Comparison of ENCODE assay signal across 27 mouse cellular contexts in the genomic region with DNA sequence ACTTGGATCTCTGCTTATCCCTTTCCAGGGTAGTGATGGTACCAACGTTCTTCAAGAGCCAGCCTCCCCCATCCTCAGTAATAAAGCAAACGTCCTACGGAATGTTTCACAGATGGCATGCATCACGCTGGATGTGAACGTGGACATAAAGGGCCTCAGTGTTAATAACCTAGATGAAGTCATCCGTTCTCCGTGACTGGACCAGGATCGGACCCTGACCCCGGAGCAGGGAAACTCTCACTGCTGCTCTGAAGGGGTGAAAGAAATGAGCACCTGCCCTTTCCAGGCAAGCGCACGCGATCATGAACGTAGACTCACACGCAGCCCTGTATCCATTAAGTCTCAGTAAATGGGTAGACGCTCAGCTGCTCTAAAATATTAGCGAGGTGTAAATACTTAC. TPM values are rescaled to one million over a fixed set of nuclear protein-coding genes. Genes with fewer than 3 reads are reported as not detected.
DNase-seq lines count a peak whose midpoint lies in the region; ATAC-seq and TF ChIP-seq lines count a peak whose summit lies in the region.
"Had no signal": no experiment of that assay in that cellular context is flagged by ENCODE, and none has a peak within 500 bp of the region (broad histone marks: within the 10 kb centered on the region; RNA-seq: fewer than 3 reads in every experiment).

No protein-coding gene starts in this region.

- TF ChIP-seq CTCF in intestine, postnatal 0 days (IDR thresholded peaks at IDR 0.05; ENCODE audit: low read depth): no peak

- peak; percentile 61 for ATAC-seq in intestine, postnatal 0 days
- ATAC-seq in intestine, embryonic 16.5 days: no peak
- peak; percentile 30 for ATAC-seq in kidney, embryonic 14.5 days (ENCODE audit: low FRiP score, low TSS enrichment)
- ATAC-seq in midbrain, embryonic 13.5 days: no peak
- ATAC-seq: forebrain, embryonic 13.5 days; Patski had no signal

- H3K4me3 ChIP-seq in intestine, postnatal 0 days (ENCODE audit: low read depth, low read length): no peak overlapping the region
- no peak overlapping the region for H3K4me3 ChIP-seq in intestine, embryonic 16.5 days (ENCODE audit: low read length)
- no peak overlapping the region for H3K4me3 ChIP-seq in kidney, embryonic 14.5 days (ENCODE audit: low read length)
- H3K4me3 ChIP-seq in midbrain, embryonic 13.5 days (replicated peaks): no peak overlapping the region
- H3K4me3 ChIP-seq: embryonic facial prominence, embryonic 10.5 days; embryonic facial prominence, embryonic 15.5 days; forebrain, embryonic 13.5 days; heart, embryonic 15.5 days; hindbrain, embryonic 12.5 days; liver, embryonic 15.5 days; neural tube, embryonic 15.5 days had no signal

- WGBS in intestine, postnatal 0 days: 63% methylated on average over 16 of the region's 16 CpGs
- WGBS in intestine, embryonic 16.5 days: 63% methylated on average over 16 of the region's 16 CpGs
- 35% methylated on average over 16 of the region's 16 CpGs for WGBS in kidney, embryonic 14.5 days
- 85% methylated on average over 16 of the region's 16 CpGs for WGBS in midbrain, embryonic 13.5 days

- no peaks in the 10 kb centered on the region for H3K4me1 ChIP-seq in intestine, postnatal 0 days (replicated peaks; ENCODE audit: control insufficient read depth, insufficient read depth, low read length)
- H3K4me1 ChIP-seq in intestine, embryonic 16.5 days (ENCODE audit: control insufficient read depth, insufficient read depth, low read length): peaks cover 2% of the 10 kb centered on the region; the same call in 1 of the 2 replicates
- peaks cover 13% of the 10 kb centered on the region for H3K4me1 ChIP-seq in kidney, embryonic 14.5 days (ENCODE audit: control insufficient read depth, insufficient read depth, low read length)
- H3K4me1 ChIP-seq in midbrain, embryonic 13.5 days (replicated peaks): peaks cover 22% of the 10 kb centered on the region
- H3K4me1 ChIP-seq: liver, embryonic 15.5 days had no signal

- H3K36me3 ChIP-seq in intestine, postnatal 0 days (ENCODE audit: control insufficient read depth, insufficient read depth): no peaks in the 10 kb centered on the region
- H3K36me3 ChIP-seq in intestine, embryonic 16.5 days (ENCODE audit: control insufficient read depth, insufficient read depth, low read length): no peaks in the 10 kb centered on the region
- H3K36me3 ChIP-seq in kidney, embryonic 14.5 days (ENCODE audit: control insufficient read depth, insufficient read depth, low read length): no peaks in the 10 kb centered on the region
- H3K36me3 ChIP-seq in midbrain, embryonic 13.5 days: no peaks in the 10 kb centered on the region
- H3K36me3 ChIP-seq: embryonic facial prominence, embryonic 10.5 days; embryonic facial prominence, embryonic 15.5 days; heart, embryonic 15.5 days; hindbrain, embryonic 12.5 days; liver, embryonic 15.5 days; neural tube, embryonic 15.5 days had no signal

- H3K9ac ChIP-seq in intestine, postnatal 0 days (ENCODE audit: low read depth, low read length): no peak overlapping the region
- no peak overlapping the region for H3K9ac ChIP-seq in intestine, embryonic 16.5 days (ENCODE audit: low read depth, low read length)
- H3K9ac ChIP-seq in kidney, embryonic 14.5 days (ENCODE audit: low read depth, low read length): no peak overlapping the region
- H3K9ac ChIP-seq in midbrain, embryonic 13.5 days (replicated peaks): no peak overlapping the region
- H3K9ac ChIP-seq: embryonic facial prominence, embryonic 15.5 days; forebrain, embryonic 13.5 days; heart, embryonic 15.5 days; hindbrain, embryonic 12.5 days; liver, embryonic 15.5 days; lung, embryonic 14.5 days; neural tube, embryonic 15.5 days had no signal

- peaks cover 4% of the 10 kb centered on the region; the same call in 1 of the 2 replicates for H3K27me3 ChIP-seq in intestine, postnatal 0 days (replicated peaks; ENCODE audit: control insufficient read depth, insufficient read depth, low read length)
- peaks cover 11% of the 10 kb centered on the region; the same call in 1 of the 2 replicates for H3K27me3 ChIP-seq in intestine, embryonic 16.5 days (replicated peaks; ENCODE audit: control insufficient read depth, insufficient read depth, low read length)
- peaks cover 13% of the 10 kb centered on the region for H3K27me3 ChIP-seq in kidney, embryonic 14.5 days (ENCODE audit: control insufficient read depth, insufficient read depth, low read length)
- peaks cover 19% of the 10 kb centered on the region for H3K27me3 ChIP-seq in midbrain, embryonic 13.5 days
- H3K27me3 ChIP-seq: Patski had no signal

- H3K9me3 ChIP-seq in intestine, postnatal 0 days (ENCODE audit: control insufficient read depth): no peaks in the 10 kb centered on the region
- 0 out of 2 replicates have a peak, but pooled peaks cover 2% of the 10 kb centered on the region for H3K9me3 ChIP-seq in intestine, embryonic 16.5 days (ENCODE audit: control insufficient read depth, low read length)
- H3K9me3 ChIP-seq in kidney, embryonic 14.5 days (ENCODE audit: control insufficient read depth, low read length): peaks cover 10% of the 10 kb centered on the region; the same call in 1 of the 2 replicates
- no peaks in the 10 kb centered on the region for H3K9me3 ChIP-seq in midbrain, embryonic 13.5 days
- H3K9me3 ChIP-seq: embryonic facial prominence, embryonic 10.5 days; embryonic facial prominence, embryonic 15.5 days; forebrain, embryonic 13.5 days; heart, embryonic 15.5 days; hindbrain, embryonic 12.5 days; liver, embryonic 15.5 days; neural tube, embryonic 15.5 days had no signal

- peak; percentile 48 for DNase-seq in kidney, adult 18-20 months
- peak; percentile 56 for DNase-seq in kidney, postnatal 14 days
- no peak for DNase-seq in ovary, postnatal 10 days (ENCODE audit: low spot score)
- no peak for DNase-seq in spleen, postnatal 36 days (ENCODE audit: low spot score in 2 of 2)
- DNase-seq: adrenal gland, postnatal 25 days; cerebellum, adult 11-12 months; cerebellum, adult 9-11 months; gastrocnemius, postnatal 10 days; lung, embryonic 14.5 days; lung, postnatal 36 days; midbrain, embryonic 14.5 days; spleen, adult 18-20 months; thymus, adult 18-20 months; thymus, postnatal 25 days had no signal

- no peak overlapping the region for H3K4me2 ChIP-seq in intestine, postnatal 0 days (replicated peaks; ENCODE audit: low read depth)
- H3K4me2 ChIP-seq in intestine, embryonic 16.5 days (ENCODE audit: low read depth, low read length): no peak overlapping the region
- H3K4me2 ChIP-seq in kidney, embryonic 14.5 days (replicated peaks; ENCODE audit: low read depth, low read length): peak overlapping the region; percentile 8; the same call in 1 of the 2 replicates
- H3K4me2 ChIP-seq in midbrain, embryonic 13.5 days (replicated peaks): no peak overlapping the region
- H3K4me2 ChIP-seq: embryonic facial prominence, embryonic 15.5 days; forebrain, embryonic 13.5 days; heart, embryonic 15.5 days; hindbrain, embryonic 12.5 days; liver, embryonic 15.5 days; lung, embryonic 14.5 days; neural tube, embryonic 15.5 days had no signal

- H3K27ac ChIP-seq in intestine, postnatal 0 days (ENCODE audit: low read depth, low read length): no peak overlapping the region
- H3K27ac ChIP-seq in intestine, embryonic 16.5 days (ENCODE audit: low read length): no peak overlapping the region
- no peak overlapping the region for H3K27ac ChIP-seq in kidney, embryonic 14.5 days (ENCODE audit: low read depth, low read length)
- H3K27ac ChIP-seq in midbrain, embryonic 13.5 days: no peak overlapping the region
- H3K27ac ChIP-seq: embryonic facial prominence, embryonic 10.5 days; embryonic facial prominence, embryonic 15.5 days; forebrain, embryonic 13.5 days; heart, embryonic 15.5 days; hindbrain, embryonic 12.5 days; liver, embryonic 15.5 days; neural tube, embryonic 15.5 days; stomach, postnatal 0 days had no signal

RNA-seq across cellular contexts. Expression of a gene that starts 6.0 kb away (rescaled TPM):
- polyA plus RNA-seq in intestine, postnatal 0 days (2015; fragmentation: Nextera tagmentation; extraction: Ambion mirVana): 6.1 and 8.8 TPM in 2 replicates
- 14.2 and 15.1 TPM in 2 replicates for polyA plus RNA-seq in intestine, embryonic 16.5 days (2015; fragmentation: Nextera tagmentation; extraction: Ambion mirVana)
- 25.1 and 31.0 TPM in 2 replicates for polyA plus RNA-seq in kidney, embryonic 14.5 days (2014; fragmentation: Nextera tagmentation; extraction: Ambion mirVana)
- polyA plus RNA-seq in midbrain, embryonic 13.5 days (2015; fragmentation: Nextera tagmentation; extraction: Ambion mirVana): 31.4 and 33.4 TPM in 2 replicates

Comparison
In these comparisons a context has a peak if more than half of its experiments do, and no peak if none do; other contexts are left out.
1. ATAC-seq: peak in intestine, postnatal 0 days (single experiment) and kidney, embryonic 14.5 days (single experiment); none in intestine, embryonic 16.5 days (single experiment) and midbrain, embryonic 13.5 days (single experiment).
2. DNase-seq: peak in kidney, adult 18-20 months (single experiment) and kidney, postnatal 14 days (single experiment); none in ovary, postnatal 10 days (single experiment) and spleen, postnatal 36 days (0 of 2).